Mouse (Mus musculus): ENCODE measurements around the gene Ttll5. TPM values are rescaled to one million over a fixed set of nuclear protein-coding genes. Genes with fewer than 3 reads are reported as not detected.

The Ttll5 gene
- polyA plus RNA-seq, 1 experiment from 2014 or later = 8.2 TPM

GRCm38 (mm10) chr12:86055306-86055705 lies 230.8 kb downstream of the Ttll5 start:
- no peak overlapping the region for H3K9ac ChIP-seq (ENCODE audit: low read depth, low read length)
- ATAC-seq = no peak
- H3K4me2 ChIP-seq (ENCODE audit: low read depth, low read length) = no peak overlapping the region
- no peaks in the 10 kb centered on the region for H3K9me3 ChIP-seq (ENCODE audit: control insufficient read depth, low read length)
- H3K4me1 ChIP-seq (ENCODE audit: control insufficient read depth, insufficient read depth, low read length) = no peaks in the 10 kb centered on the region
- WGBS = 87% methylated on average over 2 of the region's 2 CpGs
- H3K36me3 ChIP-seq (ENCODE audit: control insufficient read depth, insufficient read depth, low read length) = no peaks in the 10 kb centered on the region; the same call in none of the 2 replicates
- H3K27ac ChIP-seq (ENCODE audit: low read length) = no peak overlapping the region
- no peaks in the 10 kb centered on the region for H3K27me3 ChIP-seq (replicated peaks; ENCODE audit: control insufficient read depth, insufficient read depth, low read length)
- H3K4me3 ChIP-seq (ENCODE audit: low read length) = no peak overlapping the region

GRCm38 (mm10) chr12:86056976-86057375 lies 232.5 kb downstream of the Ttll5 start:
- WGBS = 81% methylated on average over 8 of the region's 8 CpGs
- H3K9ac ChIP-seq (ENCODE audit: low read depth, low read length) = no peak overlapping the region

GRCm38 (mm10) chr12:86057516-86057915 lies 233.1 kb downstream of the Ttll5 start:
- Histone ChIP-seq H3K4me2 (ENCODE audit: low read depth, low read length) (no peak overlapping the region), H3K4me1 (ENCODE audit: control insufficient read depth, insufficient read depth, low read length) (no peaks in the 10 kb centered on the region), H3K27ac (ENCODE audit: low read length) (no peak overlapping the region), H3K27me3 (replicated peaks; ENCODE audit: control insufficient read depth, insufficient read depth, low read length) (no peaks in the 10 kb centered on the region), H3K4me3 (ENCODE audit: low read length) (no peak overlapping the region), H3K36me3 (ENCODE audit: control insufficient read depth, insufficient read depth, low read length) (no peaks in the 10 kb centered on the region; the same call in none of the 2 replicates), H3K9ac (ENCODE audit: low read depth, low read length) (no peak overlapping the region), H3K9me3 (ENCODE audit: control insufficient read depth, low read length) (no peaks in the 10 kb centered on the region)
- 90% methylated on average over 8 of the region's 8 CpGs for WGBS
- no peak for ATAC-seq

More at GRCm38 (mm10) chr12:86056976-86057375, 232.5 kb downstream of the Ttll5 start:
- Histone ChIP-seq H3K27ac (ENCODE audit: low read length) (no peak overlapping the region), H3K9me3 (ENCODE audit: control insufficient read depth, low read length) (no peaks in the 10 kb centered on the region), H3K4me2 (ENCODE audit: low read depth, low read length) (no peak overlapping the region), H3K36me3 (ENCODE audit: control insufficient read depth, insufficient read depth, low read length) (no peaks in the 10 kb centered on the region; the same call in none of the 2 replicates), H3K27me3 (replicated peaks; ENCODE audit: control insufficient read depth, insufficient read depth, low read length) (no peaks in the 10 kb centered on the region), H3K4me1 (ENCODE audit: control insufficient read depth, insufficient read depth, low read length) (no peaks in the 10 kb centered on the region), H3K4me3 (ENCODE audit: low read length) (no peak overlapping the region)
- ATAC-seq = no peak

GRCm38 (mm10) chr12:86059341-86059740 lies 234.9 kb downstream of the Ttll5 start:
- Histone ChIP-seq H3K4me1 (ENCODE audit: control insufficient read depth, insufficient read depth, low read length) (no peaks in the 10 kb centered on the region), H3K9ac (ENCODE audit: low read depth, low read length) (no peak overlapping the region), H3K27ac (ENCODE audit: low read length) (no peak overlapping the region), H3K4me3 (ENCODE audit: low read length) (no peak overlapping the region), H3K27me3 (replicated peaks; ENCODE audit: control insufficient read depth, insufficient read depth, low read length) (no peaks in the 10 kb centered on the region), H3K9me3 (ENCODE audit: control insufficient read depth, low read length) (no peaks in the 10 kb centered on the region), H3K36me3 (ENCODE audit: control insufficient read depth, insufficient read depth, low read length) (no peaks in the 10 kb centered on the region; the same call in none of the 2 replicates), H3K4me2 (ENCODE audit: low read depth, low read length) (no peak overlapping the region)
- WGBS = 66% methylated on average over 6 of the region's 6 CpGs
- ATAC-seq = no peak

GRCm38 (mm10) chr12:86064796-86065195 lies 240.3 kb downstream of the Ttll5 start:
- ATAC-seq = no peak
- Histone ChIP-seq H3K36me3 (ENCODE audit: control insufficient read depth, insufficient read depth, low read length) (no peaks in the 10 kb centered on the region), H3K4me2 (ENCODE audit: low read depth, low read length) (no peak overlapping the region), H3K27ac (ENCODE audit: low read length) (no peak overlapping the region), H3K9me3 (ENCODE audit: control insufficient read depth, low read length) (no peaks in the 10 kb centered on the region), H3K9ac (ENCODE audit: low read depth, low read length) (no peak overlapping the region), H3K4me3 (ENCODE audit: low read length) (no peak overlapping the region), H3K4me1 (ENCODE audit: control insufficient read depth, insufficient read depth, low read length) (no peaks in the 10 kb centered on the region), H3K27me3 (replicated peaks; ENCODE audit: control insufficient read depth, insufficient read depth, low read length) (no peaks in the 10 kb centered on the region)

GRCm38 (mm10) chr12:86071432-86071831 lies 247.0 kb downstream of the Ttll5 start:
- Histone ChIP-seq H3K4me1 (ENCODE audit: control insufficient read depth, insufficient read depth, low read length) (0 out of 2 replicates have a peak, but pooled peaks cover 7% of the 10 kb centered on the region), H3K27me3 (replicated peaks; ENCODE audit: control insufficient read depth, insufficient read depth, low read length) (no peaks in the 10 kb centered on the region), H3K4me2 (ENCODE audit: low read depth, low read length) (no peak overlapping the region), H3K27ac (ENCODE audit: low read length) (no peak overlapping the region), H3K36me3 (ENCODE audit: control insufficient read depth, insufficient read depth, low read length) (no peaks in the 10 kb centered on the region), H3K4me3 (ENCODE audit: low read length) (no peak overlapping the region), H3K9ac (ENCODE audit: low read depth, low read length) (no peak overlapping the region), H3K9me3 (ENCODE audit: control insufficient read depth, low read length) (no peaks in the 10 kb centered on the region)
- ATAC-seq = no peak
- 83% methylated on average over 6 of the region's 6 CpGs for WGBS

GRCm38 (mm10) chr12:86074681-86075080 lies 250.2 kb downstream of the Ttll5 start:
- ATAC-seq = no peak

GRCm38 (mm10) chr12:86075358-86075757 lies 250.9 kb downstream of the Ttll5 start:
- Histone ChIP-seq H3K27ac (ENCODE audit: low read length) (no peak overlapping the region), H3K4me2 (ENCODE audit: low read depth, low read length) (peak overlapping the region; percentile 89; the same call in 1 of the 2 replicates), H3K9ac (ENCODE audit: low read depth, low read length) (no peak overlapping the region), H3K9me3 (ENCODE audit: control insufficient read depth, low read length) (no peaks in the 10 kb centered on the region), H3K27me3 (replicated peaks; ENCODE audit: control insufficient read depth, insufficient read depth, low read length) (no peaks in the 10 kb centered on the region), H3K4me1 (ENCODE audit: control insufficient read depth, insufficient read depth, low read length) (peaks cover 14% of the 10 kb centered on the region), H3K36me3 (ENCODE audit: control insufficient read depth, insufficient read depth, low read length) (no peaks in the 10 kb centered on the region), H3K4me3 (ENCODE audit: low read length) (no peak overlapping the region)
- 82% methylated on average over 7 of the region's 7 CpGs for WGBS
- ATAC-seq = no peak

More at GRCm38 (mm10) chr12:86074681-86075080, 250.2 kb downstream of the Ttll5 start:
- no peak overlapping the region for H3K9ac ChIP-seq (ENCODE audit: low read depth, low read length)
- no peaks in the 10 kb centered on the region for H3K36me3 ChIP-seq (ENCODE audit: control insufficient read depth, insufficient read depth, low read length)
- H3K4me1 ChIP-seq (ENCODE audit: control insufficient read depth, insufficient read depth, low read length) = peaks cover 14% of the 10 kb centered on the region
- H3K4me2 ChIP-seq (ENCODE audit: low read depth, low read length) = no peak overlapping the region
- H3K9me3 ChIP-seq (ENCODE audit: control insufficient read depth, low read length) = no peaks in the 10 kb centered on the region
- no peak overlapping the region for H3K4me3 ChIP-seq (ENCODE audit: low read length)
- H3K27me3 ChIP-seq (replicated peaks; ENCODE audit: control insufficient read depth, insufficient read depth, low read length) = no peaks in the 10 kb centered on the region
- no peak overlapping the region for H3K27ac ChIP-seq (ENCODE audit: low read length)
- WGBS = 79% methylated on average over 12 of the region's 12 CpGs

- Histone ChIP-seq H3K9ac (ENCODE audit: low read depth, low read length) (peak overlapping the region; percentile 53; the same call in 1 of the 2 replicates), H3K9me3 (ENCODE audit: control insufficient read depth, low read length) (no peaks in the 10 kb centered on the region), H3K4me2 (ENCODE audit: low read depth, low read length) (peak overlapping the region; percentile 89), H3K4me1 (ENCODE audit: control insufficient read depth, insufficient read depth, low read length) (peaks cover 14% of the 10 kb centered on the region), H3K27ac (ENCODE audit: low read length) (no peak overlapping the region), H3K4me3 (ENCODE audit: low read length) (peak overlapping the region; percentile 60), H3K27me3 (replicated peaks; ENCODE audit: control insufficient read depth, insufficient read depth, low read length) (no peaks in the 10 kb centered on the region), H3K36me3 (ENCODE audit: control insufficient read depth, insufficient read depth, low read length) (no peaks in the 10 kb centered on the region)
- ATAC-seq = no peak
- 9% methylated on average over 13 of the region's 13 CpGs for WGBS
Observed at GRCm38 (mm10) chr12:86076321-86076901, 252.0 kb downstream of the Ttll5 start.

GRCm38 (mm10) chr12:86077322-86077721 lies 252.9 kb downstream of the Ttll5 start:
- Histone ChIP-seq H3K27ac (ENCODE audit: low read length) (peak overlapping the region; percentile 95), H3K4me2 (ENCODE audit: low read depth, low read length) (peak overlapping the region; percentile 89), H3K9ac (ENCODE audit: low read depth, low read length) (peak overlapping the region; percentile 66), H3K4me3 (ENCODE audit: low read length) (peak overlapping the region; percentile 60), H3K27me3 (replicated peaks; ENCODE audit: control insufficient read depth, insufficient read depth, low read length) (no peaks in the 10 kb centered on the region), H3K9me3 (ENCODE audit: control insufficient read depth, low read length) (no peaks in the 10 kb centered on the region), H3K4me1 (ENCODE audit: control insufficient read depth, insufficient read depth, low read length) (peaks cover 14% of the 10 kb centered on the region), H3K36me3 (ENCODE audit: control insufficient read depth, insufficient read depth, low read length) (no peaks in the 10 kb centered on the region)
- ATAC-seq = no peak
- WGBS = 31% methylated on average over 8 of the region's 8 CpGs
